Mouse (Mus musculus): ENCODE measurements around the gene Iffo1.
A peak's percentile ranks its signal among the peaks of the same experiment; 100 is the strongest.
"Not testable (repeated sequence)": the region's sequence is repeated elsewhere in the genome, so short reads cannot be mapped to it uniquely, and the experiment has no call there.

Gene Iffo1

GRCm38 (mm10) chr6:125160854-125161760 is 16.1 kb downstream of the Iffo1 start:
- peak; percentile 86 for DNase-seq (ENCODE audit: low read depth, low spot score)

DNA sequence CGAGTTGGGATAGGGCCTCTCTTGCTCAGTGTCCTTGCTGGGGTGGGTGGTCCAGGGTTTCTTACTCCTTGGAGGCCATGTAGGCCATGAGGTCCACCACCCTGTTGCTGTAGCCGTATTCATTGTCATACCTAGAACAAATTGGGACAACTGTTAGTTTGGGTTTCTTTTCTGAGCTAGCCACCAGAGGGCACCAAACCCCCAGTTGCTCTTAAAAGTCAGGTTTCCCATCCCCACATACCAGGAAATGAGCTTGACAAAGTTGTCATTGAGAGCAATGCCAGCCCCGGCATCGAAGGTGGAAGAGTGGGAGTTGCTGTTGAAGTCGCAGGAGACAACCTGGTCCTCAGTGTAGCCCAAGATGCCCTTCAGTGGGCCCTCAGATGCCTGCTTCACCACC is 16.9 kb downstream of the Iffo1 start:
- DNase-seq (ENCODE audit: low read depth, low spot score) = not testable (repeated sequence)

DNA sequence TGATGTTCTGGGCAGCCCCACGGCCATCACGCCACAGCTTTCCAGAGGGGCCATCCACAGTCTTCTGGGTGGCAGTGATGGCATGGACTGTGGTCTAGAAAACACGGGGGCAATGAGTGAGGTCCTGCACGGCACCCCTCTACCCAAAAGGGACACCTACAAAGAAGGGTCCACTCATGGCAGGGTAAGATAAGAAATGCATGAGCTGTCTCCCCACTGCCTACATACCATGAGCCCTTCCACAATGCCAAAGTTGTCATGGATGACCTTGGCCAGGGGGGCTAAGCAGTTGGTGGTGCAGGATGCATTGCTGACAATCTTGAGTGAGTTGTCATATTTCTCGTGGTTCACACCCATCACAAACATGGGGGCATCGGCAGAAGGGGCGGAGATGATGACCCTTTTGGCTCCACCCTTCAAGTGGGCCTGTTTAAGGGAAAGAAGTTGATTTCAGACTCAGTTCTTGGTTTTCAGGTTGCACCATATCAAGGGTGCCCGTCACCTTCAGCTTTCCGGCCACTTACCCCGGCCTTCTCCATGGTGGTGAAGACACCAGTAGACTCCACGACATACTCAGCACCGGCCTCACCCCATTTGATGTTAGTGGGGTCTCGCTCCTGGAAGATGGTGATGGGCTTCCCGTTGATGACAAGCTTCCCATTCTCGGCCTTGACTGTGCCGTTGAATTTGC is 17.7 kb downstream of the Iffo1 start:
- not testable (repeated sequence) for DNase-seq (ENCODE audit: low read depth, low spot score)

DNA sequence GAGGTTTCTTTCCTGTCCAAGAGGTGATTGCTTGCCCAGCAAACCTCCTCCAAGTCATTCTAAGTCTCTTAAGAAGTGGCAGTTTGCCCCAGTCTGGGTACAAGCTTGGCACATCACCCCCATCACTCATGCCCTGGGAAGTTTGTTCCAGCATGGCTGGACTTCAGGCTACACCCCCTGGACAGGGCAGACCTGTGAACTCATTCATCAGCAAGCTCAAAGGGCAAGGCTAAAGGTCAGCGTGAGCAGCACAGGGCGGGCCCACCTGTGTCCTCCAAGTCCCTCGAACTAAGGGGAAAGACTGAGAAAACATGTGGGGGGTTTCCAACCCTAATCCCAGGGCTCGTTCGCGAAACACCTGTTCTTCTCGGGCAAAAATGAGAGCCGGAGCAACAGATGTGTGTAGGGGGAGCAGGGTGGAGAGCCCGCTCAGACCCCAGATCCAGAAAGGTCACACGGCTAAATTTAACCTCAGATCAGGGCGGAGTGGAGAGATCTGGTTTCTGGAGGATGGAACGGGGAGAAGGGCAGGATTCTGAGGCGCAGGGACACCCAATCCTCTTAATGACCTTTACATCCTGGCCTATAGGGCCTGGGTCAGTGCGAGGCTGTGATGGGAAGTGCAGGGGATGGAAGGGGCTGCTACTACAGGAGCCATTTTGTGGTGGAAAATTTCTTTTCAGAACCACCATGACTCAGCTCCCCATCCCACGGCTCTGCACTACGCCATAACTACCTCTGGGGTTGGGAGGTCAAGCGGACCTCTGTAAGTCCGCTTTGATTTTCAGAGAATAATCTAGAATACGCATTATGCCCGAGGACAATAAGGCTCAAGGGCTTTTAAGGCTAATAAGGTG is 19.0 kb downstream of the Iffo1 start:
- DNase-seq (ENCODE audit: low read depth, low spot score) = peak; percentile 94

GRCm38 (mm10) chr6:125164672-125165327 is 19.8 kb downstream of the Iffo1 start:
- peak; percentile 82 for DNase-seq (ENCODE audit: low read depth, low spot score)

DNA sequence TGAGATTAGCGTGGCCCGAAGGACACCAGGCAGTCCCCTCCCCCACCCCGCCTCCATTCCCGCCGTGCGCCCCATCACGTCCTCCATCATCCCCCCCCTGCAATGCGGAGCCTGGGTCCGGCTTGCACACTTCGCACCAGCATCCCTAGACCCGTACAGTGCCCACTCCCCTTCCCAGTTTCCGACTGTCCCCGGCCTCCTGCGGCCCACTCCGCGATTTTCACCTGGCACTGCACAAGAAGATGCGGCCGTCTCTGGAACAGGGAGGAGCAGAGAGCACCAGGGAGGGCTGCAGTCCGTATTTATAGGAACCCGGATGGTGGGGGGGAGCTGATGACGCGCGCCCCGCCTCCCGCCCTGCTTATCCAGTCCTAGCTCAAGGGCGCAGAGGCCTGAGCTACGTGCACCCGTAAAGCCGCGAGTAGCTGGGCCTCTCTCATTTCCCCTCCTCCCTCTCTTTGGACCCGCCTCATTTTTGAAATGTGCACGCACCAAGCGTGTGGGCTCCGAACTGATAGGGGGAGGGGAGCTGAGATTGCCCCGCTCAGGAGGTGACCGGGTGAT is 20.4 kb downstream of the Iffo1 start:
- DNase-seq (ENCODE audit: low read depth, low spot score) = peak; percentile 99

DNA sequence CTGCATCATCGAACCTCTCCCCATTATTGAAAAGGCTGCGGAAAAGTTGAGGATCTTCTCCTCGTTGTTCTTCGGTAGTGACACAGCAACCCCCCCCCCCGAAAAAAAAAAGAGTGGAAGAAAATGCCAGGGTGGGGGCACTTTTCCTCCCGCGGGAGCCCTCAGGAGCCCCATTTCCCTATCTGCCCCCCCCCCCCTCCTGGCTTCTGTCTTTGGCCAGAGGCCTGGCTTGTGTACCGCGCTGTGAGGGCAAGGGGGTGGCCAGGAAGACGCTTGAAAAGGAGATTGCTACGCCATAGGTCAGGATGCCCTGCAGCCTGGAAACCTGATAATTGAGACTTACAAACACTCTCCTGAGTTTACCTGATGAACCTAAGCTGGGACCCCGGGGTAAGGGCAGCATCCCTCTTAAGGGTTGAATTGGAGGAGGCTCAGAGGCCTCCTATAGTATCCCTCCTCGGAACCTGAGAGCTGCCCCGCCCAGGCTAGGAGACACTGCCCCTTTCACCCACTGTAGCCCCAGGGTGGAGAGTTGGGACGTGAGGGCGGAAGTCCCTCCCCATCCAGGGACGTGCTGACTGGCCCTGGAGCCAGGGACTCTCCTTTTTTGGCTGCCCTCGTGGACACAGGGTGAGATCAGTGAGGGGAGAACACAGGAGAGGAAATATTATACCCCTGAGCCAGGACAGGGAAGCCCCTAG is 21.2 kb downstream of the Iffo1 start, which contains the start of gene Gapdh:
Gene Gapdh, minus strand, starts transcription at position 417 of the 701 bp plus-strand sequence.
- peak; percentile 96 for DNase-seq (ENCODE audit: low read depth, low spot score)

DNA sequence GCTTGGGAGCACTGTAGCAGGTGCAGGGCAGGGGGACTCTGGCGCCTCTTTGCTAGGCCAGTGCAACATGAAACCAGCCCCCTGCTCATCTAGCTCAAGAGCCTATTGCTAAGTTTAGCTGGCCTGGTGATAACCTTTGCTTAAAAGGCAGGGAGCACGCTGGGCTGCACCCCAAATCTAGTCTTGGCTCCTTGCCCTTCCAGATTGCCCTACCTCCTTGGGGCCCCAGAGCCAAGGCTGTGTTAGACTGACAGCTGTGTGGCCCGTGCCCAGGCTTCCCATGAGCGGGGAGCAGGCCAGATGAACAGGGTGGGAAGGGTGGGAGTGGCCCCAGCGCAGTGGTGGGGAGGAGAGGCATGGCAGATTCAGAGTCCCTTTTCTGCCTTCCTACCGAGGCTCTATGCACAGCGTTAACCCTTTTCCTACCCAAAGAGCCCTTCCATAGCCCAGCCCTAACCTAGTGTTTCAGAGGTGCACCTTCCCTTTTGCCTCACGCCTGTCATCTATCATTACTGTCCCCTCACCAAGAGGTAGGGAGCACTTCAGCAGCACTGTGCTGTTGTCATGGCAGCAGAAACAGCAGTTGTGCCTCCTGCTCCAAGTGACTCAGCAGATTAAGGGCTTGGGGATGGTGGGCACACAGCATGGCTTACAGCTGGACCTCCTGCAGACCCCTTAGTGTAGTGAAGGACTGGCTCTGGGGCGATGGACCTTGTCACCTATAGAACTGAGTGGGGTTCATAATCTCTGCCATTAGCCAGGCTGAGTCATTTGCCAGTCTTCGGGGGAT is 22.0 kb downstream of the Iffo1 start:
- peak; percentile 97 for DNase-seq (ENCODE audit: low read depth, low spot score)

DNA sequence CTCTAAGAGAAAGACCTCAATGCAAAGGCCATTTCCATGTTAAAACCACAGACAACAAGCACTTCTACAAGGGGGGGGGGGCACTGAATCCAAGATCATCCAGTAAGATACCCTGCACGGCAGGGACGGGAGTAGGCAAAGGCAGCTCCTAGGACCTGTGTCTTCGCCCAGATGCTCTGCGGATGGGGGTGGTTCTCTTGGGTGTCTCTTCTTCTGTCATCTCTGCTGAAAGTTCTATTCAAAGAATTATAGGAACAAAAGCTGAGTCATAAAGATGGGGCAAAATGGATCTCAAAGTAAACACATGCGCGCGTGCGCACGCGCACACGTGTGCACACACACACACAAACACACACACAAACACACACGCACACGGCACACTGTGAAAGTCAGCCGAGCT is 23.0 kb downstream of the Iffo1 start:
- DNase-seq (ENCODE audit: low read depth, low spot score) = no peak

GRCm38 (mm10) chr6:125170194-125170593 is 25.2 kb downstream of the Iffo1 start:
- DNase-seq (ENCODE audit: low read depth, low spot score) = no peak

GRCm38 (mm10) chr6:125172474-125172873 is 27.4 kb downstream of the Iffo1 start:
- no peak for DNase-seq (ENCODE audit: low read depth, low spot score)

DNA sequence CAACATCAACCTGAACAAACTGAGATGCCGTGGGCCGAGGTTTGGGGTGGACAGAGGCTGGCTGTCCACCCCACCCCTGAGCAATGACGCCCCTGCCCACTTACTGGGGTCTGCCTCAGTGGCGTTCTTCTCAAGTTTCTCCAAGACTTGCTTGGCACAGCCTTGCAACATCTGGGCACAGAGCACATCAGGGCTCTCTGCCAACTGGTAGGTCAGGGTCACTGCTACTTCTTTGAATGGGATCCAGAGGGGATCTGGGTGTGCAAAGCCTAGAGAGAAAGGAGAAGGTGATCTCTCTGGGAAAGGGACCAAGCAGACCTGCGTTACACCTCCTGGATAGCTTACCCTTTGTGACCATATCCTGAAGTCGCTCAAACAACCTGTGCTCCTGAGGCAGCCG is 28.2 kb downstream of the Iffo1 start:
- no peak for DNase-seq (ENCODE audit: low read depth, low spot score)

DNA sequence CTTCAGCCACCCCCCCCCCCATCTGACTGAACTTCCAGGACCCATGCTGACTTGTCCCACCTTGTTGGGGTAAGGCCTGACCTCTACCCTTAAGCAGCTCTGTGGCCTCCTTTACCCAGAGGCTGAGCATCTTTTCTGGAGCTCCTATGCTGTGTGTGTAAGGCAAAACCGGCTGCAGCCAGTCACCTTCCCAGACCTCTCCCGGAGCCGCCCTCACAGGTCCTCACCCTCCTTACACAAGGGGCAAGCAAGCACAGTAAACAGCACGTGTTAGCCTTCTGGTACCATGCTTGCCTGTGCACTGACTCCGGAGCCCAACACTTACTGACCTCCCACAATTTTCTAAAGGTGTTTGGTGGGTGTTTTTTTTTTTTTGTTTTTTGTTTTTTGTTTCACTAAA is 30.4 kb downstream of the Iffo1 start:
- DNase-seq (ENCODE audit: low read depth, low spot score) = no peak

- DNase-seq (ENCODE audit: low read depth, low spot score) = no peak
Observed at GRCm38 (mm10) chr6:125179601-125180000, 34.6 kb downstream of the Iffo1 start.

GRCm38 (mm10) chr6:125182133-125182532 is 37.1 kb downstream of the Iffo1 start:
- DNase-seq (ENCODE audit: low read depth, low spot score) = no peak

DNA sequence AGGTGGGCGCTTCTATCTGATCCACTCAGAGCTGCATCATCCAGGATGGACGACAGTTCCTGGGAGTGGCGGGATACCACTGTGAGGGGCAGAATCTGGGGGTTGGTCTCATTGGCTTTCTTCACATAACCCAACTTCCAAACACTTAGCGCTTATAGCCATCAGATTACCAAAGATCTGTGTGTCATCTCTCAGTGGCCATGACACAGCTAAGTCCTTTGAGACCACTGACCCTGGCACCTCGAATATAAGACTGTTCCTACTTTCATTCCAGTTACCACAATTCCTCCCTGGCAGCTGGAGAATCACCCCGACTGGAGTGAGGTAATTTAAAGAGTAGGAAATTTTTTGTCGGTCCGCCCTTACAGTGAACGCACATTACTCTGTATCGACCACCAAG is 41.2 kb downstream of the Iffo1 start:
- no peak for DNase-seq (ENCODE audit: low read depth, low spot score)

DNA sequence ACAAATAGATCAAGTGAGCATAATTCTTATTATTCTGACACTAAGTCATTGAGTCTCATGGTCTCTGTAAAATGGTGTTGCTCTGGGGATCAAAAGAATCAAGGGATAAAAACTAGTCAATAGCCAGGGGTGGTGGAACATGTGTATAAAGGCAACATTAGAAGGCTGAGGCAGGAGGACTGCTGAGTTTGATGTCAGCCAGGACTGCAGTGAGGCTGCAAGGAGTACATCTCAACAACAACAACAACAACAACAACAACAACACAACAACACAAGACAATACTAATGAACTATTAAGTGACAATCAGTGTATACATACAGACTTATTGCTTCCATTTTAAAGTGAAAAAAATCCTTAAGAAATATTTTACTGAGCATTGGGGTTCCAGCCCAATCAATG is 45.8 kb downstream of the Iffo1 start:
- no peak for DNase-seq (ENCODE audit: low read depth, low spot score)

DNA sequence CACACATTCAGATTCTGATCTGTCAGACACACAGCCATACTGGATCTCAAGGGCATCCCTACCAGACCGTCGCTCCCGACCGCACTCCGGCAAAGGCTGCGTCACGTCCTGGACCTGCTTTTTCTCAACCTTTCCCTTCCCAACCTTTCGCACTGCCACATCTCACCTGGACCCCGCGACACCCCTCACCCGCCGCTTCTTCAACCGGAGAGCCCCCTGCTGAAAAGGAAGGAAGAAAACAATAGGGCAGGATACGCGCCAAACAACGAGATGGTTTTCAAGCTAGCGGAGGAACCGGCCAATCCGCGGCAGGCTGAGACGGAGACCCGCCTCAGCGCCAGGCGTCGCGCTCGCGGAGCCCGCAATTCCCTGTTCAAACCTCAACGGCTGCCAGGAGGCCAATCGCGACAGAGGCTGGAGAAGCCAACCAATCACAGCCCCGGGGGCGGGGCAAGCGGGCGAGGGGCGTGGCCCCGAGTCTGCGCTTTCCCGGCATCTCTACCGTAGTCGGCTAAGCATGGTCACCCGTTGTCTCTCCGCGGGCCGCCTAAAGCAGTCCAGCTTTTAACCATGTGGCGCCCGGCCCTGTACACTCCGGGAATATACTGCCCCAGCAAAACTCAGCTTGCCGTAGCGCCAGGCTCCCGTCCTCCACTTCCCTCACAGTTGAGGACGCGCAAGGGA is 46.4 kb downstream of the Iffo1 start, which contains the start of the genes Ncapd2 and Mrpl51:
Gene Ncapd2, minus strand, starts transcription at position 370 of the 684 bp plus-strand sequence.
Gene Mrpl51, plus strand, starts transcription at position 470 of the 684 bp plus-strand sequence.
- peak; percentile 94 for DNase-seq (ENCODE audit: low read depth, low spot score)
